Mouse (Mus musculus) forebrain, embryonic 14.5 days (tissue): ENCODE measurements around the gene Nucks1. TPM values are rescaled to one million over a fixed set of nuclear protein-coding genes. Genes with fewer than 3 reads are reported as not detected.
A peak's percentile ranks its signal among the peaks of the same experiment; 100 is the strongest.

Experiments
- ATAC-seq: fragments of 200-750 bp; cut with Nextera tagmentation; 2 replicates; pipeline ENCODE4 v1.8.0; 2017; ENCODE audit warnings: mild to moderate bottlenecking, moderate library complexity
- DNase-seq: peaks from one replicate; pipeline ENCODE4 v3.0.0-alpha.2; 2015; ENCODE audit warnings: low spot score
- H3K27ac ChIP-seq: fragments of 300-500 bp; sonication (generic); 2 replicates; pipeline ENCODE4 v1.5.1; 2014; ENCODE audit warnings: low read depth, mild to moderate bottlenecking, control low read depth, low read length, moderate library complexity
- H3K27me3 ChIP-seq: fragments of 300-500 bp; sonication (generic); replicated peaks from 2 replicates; pipeline ENCODE4 v1.6.1; 2014; ENCODE audit warnings: low read length, control low read depth, mixed read lengths; ENCODE audit not compliant: control insufficient read depth, insufficient read depth
- H3K36me3 ChIP-seq: fragments of 300-500 bp; sonication (generic); 2 replicates; pipeline ENCODE4 v1.6.1; 2014; ENCODE audit warnings: low read length, control low read depth; ENCODE audit not compliant: control insufficient read depth, insufficient read depth
- H3K4me1 ChIP-seq: fragments of 300-500 bp; sonication (generic); 2 replicates; pipeline ENCODE4 v1.6.1; 2014; ENCODE audit warnings: antibody characterized with exemption, low read length, control low read depth; ENCODE audit not compliant: control insufficient read depth, insufficient read depth
- H3K4me2 ChIP-seq: fragments of 300-500 bp; sonication (generic); 2 replicates; pipeline ENCODE4 v1.6.1; 2014; ENCODE audit warnings: mild to moderate bottlenecking, control low read depth, low read length
- H3K4me3 ChIP-seq: fragments of 300-500 bp; sonication (generic); 2 replicates; pipeline ENCODE4 v1.5.1; 2014; ENCODE audit warnings: low read depth, low read length, control low read depth
- H3K9ac ChIP-seq: fragments of 300-500 bp; sonication (generic); 2 replicates; pipeline ENCODE4 v1.6.1; 2014; ENCODE audit warnings: mild to moderate bottlenecking, low read length, control low read depth, moderate library complexity
- H3K9me3 ChIP-seq: fragments of 300-500 bp; sonication (generic); replicated peaks from 2 replicates; pipeline ENCODE4 v1.6.1; 2016; ENCODE audit warnings: low read length, control low read depth, mixed read lengths; ENCODE audit not compliant: control insufficient read depth
- WGBS: fragments of 180-500 bp; shearing (Covaris S2); extraction: QIAGEN DNeasy Blood & Tissue Kit; methylation state at CpG from one replicate; pipeline ENCODE4 v1.1.7; 2014; 5-methylcytosine and 5-hydroxymethylcytosine counted together
- polyA plus RNA-seq: library from polyadenylated mRNA; unstranded; fragments of >200 nt; fragmentation: Nextera tagmentation; extraction: Ambion mirVana; gene quantifications from 2 replicates; pipeline ENCODE4 v1.2.1, GENCODE M21; 2014

The Nucks1 gene
- polyA plus RNA-seq, 1 experiment from 2014 or later = 37.4 TPM

DNA sequence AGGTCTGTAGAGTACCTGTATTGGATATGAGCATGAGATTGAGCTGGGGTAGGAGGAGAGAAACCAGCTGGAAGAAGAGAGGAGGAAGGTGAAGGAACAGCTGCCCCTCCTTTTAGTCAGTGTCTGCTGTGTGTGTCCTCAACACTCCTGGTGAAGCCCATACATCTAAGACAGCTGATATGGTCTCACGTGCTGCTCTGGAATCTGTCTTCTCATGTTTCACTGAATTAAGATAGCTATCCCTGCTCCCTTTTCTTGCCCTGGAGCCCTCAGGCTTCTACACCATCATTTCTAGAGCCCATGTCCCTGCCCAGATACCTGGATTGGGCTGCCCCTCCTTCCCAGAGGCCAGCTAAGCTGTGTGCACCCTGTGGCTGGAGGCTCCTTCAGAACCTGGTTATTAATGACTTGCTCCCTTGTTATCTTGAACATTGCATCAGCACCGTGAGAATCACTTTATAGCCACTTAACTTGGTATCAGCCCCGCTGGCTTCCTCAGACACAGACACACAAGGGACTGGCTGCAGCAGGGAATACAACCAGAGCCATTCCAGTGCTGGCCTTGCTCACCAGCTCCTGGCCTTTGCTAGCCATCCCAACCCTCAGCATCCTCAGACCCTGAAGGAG, 44.9 kb downstream of the Nucks1 start:
- no peaks in the 10 kb centered on the region for H3K9me3 ChIP-seq
- ATAC-seq (no peak), DNase-seq (no peak)
- H3K36me3 ChIP-seq = no peaks in the 10 kb centered on the region
- H3K27me3 ChIP-seq = no peaks in the 10 kb centered on the region
- no peak overlapping the region for H3K9ac ChIP-seq
- no peak overlapping the region for H3K4me3 ChIP-seq
- 74% methylated on average over 3 of the region's 3 CpGs for WGBS
- no peak overlapping the region for H3K4me2 ChIP-seq
- H3K4me1 ChIP-seq = no peaks in the 10 kb centered on the region
- no peak overlapping the region for H3K27ac ChIP-seq

GRCm38 (mm10) chr1:131957416-131957815, 47.1 kb downstream of the Nucks1 start:
- ATAC-seq (no peak), DNase-seq (no peak)
- Histone ChIP-seq H3K9ac (no peak overlapping the region), H3K9me3 (no peaks in the 10 kb centered on the region), H3K4me1 (peaks cover 1% of the 10 kb centered on the region), H3K27me3 (no peaks in the 10 kb centered on the region), H3K4me2 (no peak overlapping the region), H3K27ac (no peak overlapping the region), H3K4me3 (no peak overlapping the region), H3K36me3 (no peaks in the 10 kb centered on the region)
- WGBS = 93% methylated on average over 5 of the region's 5 CpGs

DNA sequence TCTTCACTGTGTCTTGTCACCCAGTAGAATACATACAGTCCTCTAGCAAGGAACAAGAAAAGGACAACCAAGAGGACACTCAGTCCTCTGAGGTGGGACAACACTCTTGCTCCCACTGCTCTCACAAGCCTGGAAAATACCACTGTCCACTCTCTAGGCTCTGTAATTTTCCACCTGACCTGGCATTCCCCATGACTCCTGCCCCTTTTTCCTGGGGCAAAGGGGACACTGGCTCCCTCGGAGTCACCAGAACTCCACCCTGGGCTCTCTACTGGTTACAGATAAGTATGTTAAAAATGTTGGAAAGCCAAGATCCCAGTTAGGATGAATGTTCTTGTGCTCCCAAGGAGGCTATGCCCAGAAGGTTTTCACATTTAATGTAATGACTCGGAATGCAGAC, 50.7 kb downstream of the Nucks1 start:
- Histone ChIP-seq H3K4me3 (no peak overlapping the region), H3K9ac (no peak overlapping the region), H3K36me3 (no peaks in the 10 kb centered on the region), H3K27ac (no peak overlapping the region), H3K4me2 (no peak overlapping the region), H3K27me3 (no peaks in the 10 kb centered on the region; the same call in 1 of the 2 replicates), H3K9me3 (no peaks in the 10 kb centered on the region), H3K4me1 (peaks cover 3% of the 10 kb centered on the region)
- no peak for DNase-seq
- ATAC-seq = no peak
- 60% methylated on average over 2 of the region's 2 CpGs for WGBS

DNA sequence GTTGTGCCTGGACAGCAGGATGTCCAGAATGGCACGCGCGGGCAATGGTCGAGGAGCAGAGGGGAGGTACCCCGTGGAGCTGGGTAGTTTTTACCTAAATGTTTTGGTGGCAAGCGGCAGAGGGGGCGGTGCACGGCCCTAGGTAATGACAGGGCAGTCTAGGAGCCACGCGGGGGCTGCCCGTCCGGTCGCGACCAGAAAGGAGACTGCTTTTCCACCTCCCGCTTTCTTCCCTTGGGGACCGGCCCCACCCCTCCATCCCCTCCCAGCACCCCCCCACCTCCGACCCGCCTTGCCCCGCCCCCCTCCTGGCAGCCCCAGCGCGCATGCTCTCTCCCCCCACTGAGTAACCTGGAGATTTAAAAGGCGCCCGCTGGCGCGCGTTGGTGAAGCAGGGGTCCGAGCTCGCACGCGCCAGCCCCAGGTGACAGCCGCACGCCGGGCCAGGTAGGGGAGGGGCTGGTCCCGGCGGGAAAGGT, 52.3 kb downstream of the Nucks1 start, which contains the start of gene Slc45a3:
Gene Slc45a3 (plus strand): TSS at position 362 of the 479 bp plus-strand sequence.
- H3K9ac ChIP-seq = peak within 1 kb of the TSS; percentile 75
- H3K36me3 ChIP-seq = no peaks in the 10 kb centered on the region
- H3K4me3 ChIP-seq = peak within 1 kb of the TSS; percentile 81
- DNase-seq = peak; percentile 59
- peaks cover 3% of the 10 kb centered on the region for H3K4me1 ChIP-seq
- peak; percentile 82 for ATAC-seq
- peak within 1 kb of the TSS; percentile 98 for H3K4me2 ChIP-seq
- no peak within 1 kb of the TSS for H3K27ac ChIP-seq
- H3K9me3 ChIP-seq = no peaks in the 10 kb centered on the region
- H3K27me3 ChIP-seq = no peaks in the 10 kb centered on the region; the same call in 1 of the 2 replicates
- 0% methylated on average over 33 of the region's 35 CpGs for WGBS

DNA sequence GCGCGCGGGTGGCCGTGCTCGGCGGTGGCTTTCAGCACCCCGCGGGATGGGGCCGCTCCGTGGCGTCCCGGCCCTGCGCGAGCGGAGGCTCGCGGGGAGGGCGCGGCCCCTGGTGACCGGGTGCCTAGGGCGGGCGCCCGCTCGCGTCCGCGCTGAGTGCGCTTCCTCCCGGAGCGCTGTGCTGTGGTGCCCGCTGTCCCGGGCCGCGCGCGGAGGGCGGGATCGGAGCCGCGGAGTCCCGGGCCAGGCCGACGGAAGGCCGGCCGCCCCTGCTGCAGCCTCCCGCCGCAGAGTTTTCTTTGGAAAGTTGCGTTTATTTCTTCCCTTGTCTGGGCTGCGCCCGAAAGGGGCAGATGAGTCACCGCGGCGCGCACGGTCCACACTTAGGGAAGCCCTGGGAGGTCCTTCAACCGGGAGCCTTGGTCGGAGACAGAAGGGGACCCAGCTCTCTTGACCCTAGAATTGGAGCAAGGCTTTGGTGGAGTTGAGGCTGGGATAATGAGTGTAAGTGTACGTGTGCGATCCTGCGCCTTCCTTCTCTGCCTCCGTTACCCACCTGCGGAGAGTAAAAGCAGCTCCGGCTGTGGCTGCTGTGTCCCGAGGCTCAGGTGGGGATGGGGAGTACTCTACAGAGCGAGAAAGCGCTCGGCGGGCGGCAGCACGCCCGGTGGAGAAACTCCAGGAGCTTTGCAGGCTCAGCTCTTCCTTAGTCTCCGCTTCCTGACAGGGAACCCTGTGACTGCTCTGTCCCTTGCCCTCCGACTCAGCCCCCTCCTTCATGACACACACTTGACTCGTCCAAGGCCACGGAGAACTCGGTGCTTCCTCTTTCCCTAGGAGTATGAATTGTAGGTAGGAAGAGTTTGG, 53.0 kb downstream of the Nucks1 start:
- DNase-seq = peak; percentile 39
- Histone ChIP-seq H3K4me3 (peak overlapping the region; percentile 81), H3K9me3 (no peaks in the 10 kb centered on the region), H3K4me2 (peak overlapping the region; percentile 98), H3K27ac (no peak overlapping the region), H3K9ac (peak overlapping the region; percentile 75), H3K27me3 (no peaks in the 10 kb centered on the region; the same call in 1 of the 2 replicates), H3K4me1 (peaks cover 3% of the 10 kb centered on the region), H3K36me3 (no peaks in the 10 kb centered on the region)
- peak; percentile 77 for ATAC-seq
- under 1% methylated on average over 74 of the region's 76 CpGs for WGBS

DNA sequence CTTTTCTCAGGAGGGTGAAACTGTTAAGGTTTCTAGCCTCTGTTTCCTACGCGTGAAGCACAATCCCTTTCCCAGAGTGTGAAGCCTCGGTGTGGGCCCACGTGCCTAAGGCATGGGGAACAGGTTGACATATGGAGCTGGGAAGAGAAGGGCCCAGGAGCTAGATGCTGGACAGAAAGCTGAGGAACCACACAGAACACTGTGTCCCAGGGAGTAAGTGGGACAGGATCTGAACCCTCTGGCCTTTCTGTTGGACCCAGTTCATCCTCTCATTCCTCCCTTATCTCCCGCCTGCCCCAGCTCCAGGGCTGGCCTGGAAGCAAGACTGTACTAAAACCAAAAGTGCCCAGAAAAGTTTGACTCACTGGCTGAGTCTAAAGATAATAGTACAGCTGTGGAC, 53.8 kb downstream of the Nucks1 start:
- DNase-seq (no peak), ATAC-seq (no peak)
- peak overlapping the region; percentile 81 for H3K4me3 ChIP-seq
- H3K27ac ChIP-seq = no peak overlapping the region
- no peaks in the 10 kb centered on the region for H3K36me3 ChIP-seq
- peak overlapping the region; percentile 98 for H3K4me2 ChIP-seq
- WGBS = 24% methylated on average over 5 of the region's 5 CpGs
- H3K9me3 ChIP-seq = no peaks in the 10 kb centered on the region
- H3K27me3 ChIP-seq = no peaks in the 10 kb centered on the region; the same call in 1 of the 2 replicates
- peaks cover 3% of the 10 kb centered on the region for H3K4me1 ChIP-seq
- H3K9ac ChIP-seq = peak overlapping the region; percentile 75; the same call in 1 of the 2 replicates

DNA sequence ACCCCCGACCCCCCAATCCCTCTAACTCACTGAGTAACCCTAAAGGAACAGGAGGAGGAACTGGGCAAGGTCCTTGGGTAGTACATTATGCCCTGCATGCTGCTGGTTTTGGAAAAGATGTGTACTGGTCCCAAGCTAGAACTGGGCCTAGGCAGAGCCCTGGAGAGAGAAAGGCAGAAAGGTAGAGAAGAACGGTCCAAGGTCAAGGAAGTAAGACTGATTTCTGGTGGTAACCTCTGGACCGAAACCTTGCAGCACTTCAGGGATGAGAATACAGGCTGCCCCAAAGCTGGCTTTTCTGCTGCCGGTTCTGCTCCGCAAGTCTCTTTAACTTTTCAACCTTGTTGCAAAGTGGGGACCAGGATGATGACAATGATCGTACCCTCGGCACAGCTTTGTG, 54.2 kb downstream of the Nucks1 start:
- Histone ChIP-seq H3K9me3 (no peaks in the 10 kb centered on the region), H3K4me1 (peaks cover 3% of the 10 kb centered on the region), H3K9ac (no peak overlapping the region), H3K4me2 (no peak overlapping the region), H3K27me3 (no peaks in the 10 kb centered on the region; the same call in 1 of the 2 replicates), H3K4me3 (no peak overlapping the region), H3K27ac (no peak overlapping the region), H3K36me3 (no peaks in the 10 kb centered on the region)
- 74% methylated on average over 7 of the region's 7 CpGs for WGBS
- no peak for DNase-seq
- no peak for ATAC-seq

DNA sequence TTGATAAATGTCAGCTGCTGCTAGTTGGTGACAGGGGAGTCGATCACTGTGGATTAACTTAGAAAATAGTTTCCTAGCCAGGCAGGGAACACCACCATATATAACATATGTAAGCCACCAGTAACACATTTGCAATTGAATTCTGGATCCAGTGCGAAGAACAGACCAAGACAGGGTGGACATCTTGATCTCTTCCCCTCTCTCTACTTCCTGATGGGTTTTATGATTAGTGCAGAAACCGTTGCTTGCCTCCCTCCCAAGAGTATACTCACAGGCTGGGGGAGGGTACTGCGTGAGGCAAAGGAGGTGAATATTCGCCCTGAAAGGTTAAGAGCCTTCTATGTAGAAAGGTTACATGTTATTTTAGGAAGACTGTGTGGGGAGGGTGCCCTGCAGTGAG, 55.5 kb downstream of the Nucks1 start:
- no peaks in the 10 kb centered on the region for H3K9me3 ChIP-seq
- no peak overlapping the region for H3K9ac ChIP-seq
- H3K4me1 ChIP-seq = peaks cover 6% of the 10 kb centered on the region
- H3K4me2 ChIP-seq = no peak overlapping the region
- no peak for DNase-seq
- no peak overlapping the region for H3K27ac ChIP-seq
- H3K36me3 ChIP-seq = no peaks in the 10 kb centered on the region
- ATAC-seq = no peak
- no peaks in the 10 kb centered on the region; the same call in 1 of the 2 replicates for H3K27me3 ChIP-seq
- H3K4me3 ChIP-seq = no peak overlapping the region
- WGBS = 51% methylated on average over 5 of the region's 5 CpGs
